Comparison of ENCODE assay signal across 20 mouse cellular contexts in the genomic region with DNA sequence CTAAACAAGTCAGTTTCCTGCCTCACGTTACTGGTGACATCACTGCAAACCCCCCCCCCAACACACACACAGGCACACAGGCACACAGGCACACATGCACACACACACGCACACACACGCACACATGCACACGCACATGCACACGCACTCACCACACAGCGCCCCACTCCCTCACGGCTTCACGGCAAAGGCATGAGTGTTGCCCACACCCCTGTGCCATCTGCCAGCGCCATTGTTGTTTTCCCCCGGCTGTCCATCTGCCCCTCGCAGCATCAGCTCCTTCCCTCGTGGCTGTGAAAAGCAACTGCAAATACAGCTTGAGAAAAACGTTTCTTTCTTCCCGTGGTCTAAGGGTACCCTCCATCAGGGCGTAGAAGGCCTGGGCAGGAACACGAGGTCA.
DNase-seq lines count a peak whose midpoint lies in the region; ATAC-seq lines count a peak whose summit lies in the region.
"Had no signal": no experiment of that assay in that cellular context is flagged by ENCODE, and none has a peak within 500 bp of the region (broad histone marks: within the 10 kb centered on the region; RNA-seq: fewer than 3 reads in every experiment).

No protein-coding gene starts in this region.

- H3K27ac ChIP-seq in embryonic facial prominence, embryonic 10.5 days (replicated peaks) = no peak overlapping the region; the same call in 1 of the 2 replicates
- no peak overlapping the region for H3K27ac ChIP-seq in liver, embryonic 12.5 days
- H3K27ac ChIP-seq: hindbrain, embryonic 14.5 days; neural tube, embryonic 15.5 days; stomach, embryonic 15.5 days had no signal

- ATAC-seq in frontal cortex, adult (ENCODE audit: low TSS enrichment) = 0 out of 2 replicates have a peak, but pooled peaks have one; percentile 38
- no peak for ATAC-seq in liver, embryonic 12.5 days
- ATAC-seq: activated CD4-positive, CD25-positive, alpha-beta regulatory T cell, adult 4 months had no signal

- WGBS in embryonic facial prominence, embryonic 10.5 days = 91% methylated on average over 16 of the region's 16 CpGs
- WGBS in liver, embryonic 12.5 days (ENCODE audit: insufficient replicate concordance) = 75% methylated on average over 16 of the region's 16 CpGs

- no peak for DNase-seq in frontal cortex, postnatal 25 days (ENCODE audit: low spot score in 2 of 2)
- DNase-seq in right cerebral cortex, adult 2 months (ENCODE audit: low spot score in 2 of 2) = peak; percentile 36 to 42
- DNase-seq in right cerebral cortex, postnatal 4 days = no peak
- DNase-seq in layer of hippocampus, adult 9-11 months = peak; percentile 66
- no peak for DNase-seq in embryonic facial prominence, embryonic 10.5 days (ENCODE audit: low spot score)
- DNase-seq: adrenal gland, postnatal 25 days; cerebellum, postnatal 25 days; gastrocnemius, postnatal 36 days; heart, postnatal 10 days; kidney, adult 18-20 months; kidney, postnatal 14 days; lung, postnatal 14 days; thymus, adult 2 months had no signal

- no peak overlapping the region for H3K4me3 ChIP-seq in embryonic facial prominence, embryonic 10.5 days
- no peak overlapping the region for H3K4me3 ChIP-seq in liver, embryonic 12.5 days
- H3K4me3 ChIP-seq: heart, embryonic 10.5 days; neural tube, embryonic 15.5 days; stomach, embryonic 15.5 days had no signal

- H3K9ac ChIP-seq in liver, embryonic 12.5 days = no peak overlapping the region
- H3K9ac ChIP-seq: hindbrain, embryonic 14.5 days; neural tube, embryonic 15.5 days; stomach, embryonic 15.5 days had no signal

- H3K36me3 ChIP-seq in embryonic facial prominence, embryonic 10.5 days (replicated peaks) = no peaks in the 10 kb centered on the region
- no peaks in the 10 kb centered on the region for H3K36me3 ChIP-seq in liver, embryonic 12.5 days
- H3K36me3 ChIP-seq: heart, embryonic 10.5 days; neural tube, embryonic 15.5 days; stomach, embryonic 15.5 days had no signal

- H3K27me3 ChIP-seq in embryonic facial prominence, embryonic 10.5 days (replicated peaks; ENCODE audit: low read depth, poor library complexity, severe bottlenecking) = no peaks in the 10 kb centered on the region
- H3K27me3 ChIP-seq in liver, embryonic 12.5 days (replicated peaks) = no peaks in the 10 kb centered on the region; the same call in 1 of the 2 replicates
- H3K27me3 ChIP-seq: neural tube, embryonic 15.5 days; stomach, embryonic 15.5 days had no signal

- no peak overlapping the region for H3K4me2 ChIP-seq in liver, embryonic 12.5 days
- H3K4me2 ChIP-seq: hindbrain, embryonic 14.5 days; neural tube, embryonic 15.5 days; stomach, embryonic 15.5 days had no signal

- no peaks in the 10 kb centered on the region for H3K9me3 ChIP-seq in embryonic facial prominence, embryonic 10.5 days
- no peaks in the 10 kb centered on the region for H3K9me3 ChIP-seq in liver, embryonic 12.5 days (replicated peaks)
- H3K9me3 ChIP-seq: heart, embryonic 10.5 days; neural tube, embryonic 15.5 days; stomach, embryonic 15.5 days had no signal

- peaks cover 23% of the 10 kb centered on the region for H3K4me1 ChIP-seq in embryonic facial prominence, embryonic 10.5 days
- H3K4me1 ChIP-seq in liver, embryonic 12.5 days = no peaks in the 10 kb centered on the region
- H3K4me1 ChIP-seq: stomach, embryonic 15.5 days had no signal

Comparison
In these comparisons a context has a peak if more than half of its experiments do, and no peak if none do; other contexts are left out.
1. DNase-seq: peak in right cerebral cortex, adult 2 months (2 of 2) and layer of hippocampus, adult 9-11 months (single experiment); none in frontal cortex, postnatal 25 days (0 of 2), right cerebral cortex, postnatal 4 days (single experiment) and embryonic facial prominence, embryonic 10.5 days (single experiment).